22 mouse cellular contexts compared by ENCODE assay signal in genomic region chr2:36075210-36075609, GRCm38 (mm10). TPM values are rescaled to one million over a fixed set of nuclear protein-coding genes. Genes with fewer than 3 reads are reported as not detected.
DNase-seq lines count a peak whose midpoint lies in the region; ATAC-seq lines count a peak whose summit lies in the region.
"Had no signal": no experiment of that assay in that cellular context is flagged by ENCODE, and none has a peak within 500 bp of the region (broad histone marks: within the 10 kb centered on the region; RNA-seq: fewer than 3 reads in every experiment).

No protein-coding gene starts in this region.

- H3K27me3 ChIP-seq in liver, embryonic 12.5 days (replicated peaks) = peaks cover 16% of the 10 kb centered on the region; the same call in 1 of the 2 replicates
- H3K27me3 ChIP-seq: Patski had no signal

- H3K27ac ChIP-seq in liver, embryonic 12.5 days = no peak overlapping the region

- no peak overlapping the region for H3K4me2 ChIP-seq in liver, embryonic 12.5 days

- WGBS in liver, embryonic 12.5 days (ENCODE audit: insufficient replicate concordance) = 59% methylated on average over 5 of the region's 5 CpGs

- H3K9ac ChIP-seq in liver, embryonic 12.5 days = no peak overlapping the region

- H3K4me3 ChIP-seq in liver, embryonic 12.5 days = no peak overlapping the region

- no peaks in the 10 kb centered on the region for H3K4me1 ChIP-seq in liver, embryonic 12.5 days

- 0 out of 2 replicates have a peak, but pooled peaks have one; percentile 58 for ATAC-seq in common myeloid progenitor, adult 5-6 weeks (replicated peaks; ENCODE audit: low read depth, poor library complexity, severe bottlenecking)
- peak; percentile 50; the same call in 1 of the 2 replicates for ATAC-seq in granulocyte monocyte progenitor cell, adult 5-6 weeks (replicated peaks; ENCODE audit: poor library complexity, severe bottlenecking)
- ATAC-seq in megakaryocyte progenitor cell, adult 5-6 weeks (replicated peaks; ENCODE audit: poor library complexity) = 0 out of 2 replicates have a peak, but pooled peaks have one; percentile 52
- ATAC-seq in liver, embryonic 12.5 days = no peak
- ATAC-seq: activated CD4-positive, CD25-positive, alpha-beta regulatory T cell, adult 4 months; CD4-positive, CD25-positive, alpha-beta regulatory T cell, adult 4 months; Patski had no signal

- no peaks in the 10 kb centered on the region for H3K36me3 ChIP-seq in liver, embryonic 12.5 days
- H3K36me3 ChIP-seq: G1E had no signal

- no peaks in the 10 kb centered on the region for H3K9me3 ChIP-seq in liver, embryonic 12.5 days (replicated peaks)
- H3K9me3 ChIP-seq: G1E had no signal

- DNase-seq in ovary, postnatal 14 days (ENCODE audit: low spot score) = no peak
- DNase-seq in neural tube, embryonic 10.5 days (ENCODE audit: extremely low spot score, low spot score) = no peak
- DNase-seq: adrenal gland, adult 2 months; adrenal gland, adult 8-10 months; adrenal gland, postnatal 10 days; adrenal gland, postnatal 14 days; adrenal gland, postnatal 25 days; adrenal gland, postnatal 36 days; B cell, adult 2 months; cerebellum, adult 11 months; cerebellum, adult 11-12 months; cerebellum, adult 18-20 months had no signal

RNA-seq across cellular contexts. Expression of gene Morn5, which starts 26.0 kb away (rescaled TPM):
- total RNA-seq in common myeloid progenitor, adult 5-6 weeks (2017) = not detected in 2 replicates
- total RNA-seq in granulocyte monocyte progenitor cell, adult 5-6 weeks (2014; fragmentation: Nextera tagmentation) = not detected in 2 replicates
- total RNA-seq in granulocyte monocyte progenitor cell, adult 5-6 weeks (2017) = 1.5 TPM in 1 of 2 replicates, not detected in the other
- not detected in 2 replicates for total RNA-seq in megakaryocyte progenitor cell, adult 5-6 weeks (2015)
- not detected in 2 replicates for total RNA-seq in megakaryocyte progenitor cell, adult 5-6 weeks (2017)
- polyA plus RNA-seq in liver, embryonic 12.5 days (2016; fragmentation: Nextera tagmentation; extraction: Ambion mirVana) = 0.18 TPM in 1 of 2 replicates, not detected in the other
- total RNA-seq: adrenal gland, adult 2 months; adrenal gland, postnatal 10 days; adrenal gland, postnatal 14 days; adrenal gland, postnatal 25 days; adrenal gland, postnatal 4 days; ES-E14 had no signal
- polyA plus RNA-seq: activated CD4-positive, CD25-positive, alpha-beta regulatory T cell, adult 4 months; adrenal gland, adult 2 months; CD4-positive, CD25-positive, alpha-beta regulatory T cell, adult 4 months; G1E had no signal

RNA-seq across cellular contexts. Expression of gene Ndufa8, which starts 26.0 kb away (rescaled TPM):
- 50.7 and 59.9 TPM in 2 replicates for total RNA-seq in common myeloid progenitor, adult 5-6 weeks (2017)
- 105 and 132 TPM in 2 replicates for total RNA-seq in granulocyte monocyte progenitor cell, adult 5-6 weeks (2014; fragmentation: Nextera tagmentation)
- 38.0 and 58.6 TPM in 2 replicates for total RNA-seq in granulocyte monocyte progenitor cell, adult 5-6 weeks (2017)
- 85.0 and 100 TPM in 2 replicates for total RNA-seq in megakaryocyte progenitor cell, adult 5-6 weeks (2015)
- 42.4 and 53.3 TPM in 2 replicates for total RNA-seq in megakaryocyte progenitor cell, adult 5-6 weeks (2017)
- 155 and 162 TPM in 2 replicates for polyA plus RNA-seq in liver, embryonic 12.5 days (2016; fragmentation: Nextera tagmentation; extraction: Ambion mirVana)

RNA-seq across cellular contexts. Expression of gene Lhx6, which starts 30.0 kb away (rescaled TPM):
- total RNA-seq in common myeloid progenitor, adult 5-6 weeks (2017) = not detected in 2 replicates
- total RNA-seq in granulocyte monocyte progenitor cell, adult 5-6 weeks (2014; fragmentation: Nextera tagmentation) = not detected in 2 replicates
- total RNA-seq in granulocyte monocyte progenitor cell, adult 5-6 weeks (2017) = not detected in 2 replicates
- total RNA-seq in megakaryocyte progenitor cell, adult 5-6 weeks (2015) = not detected in 2 replicates
- total RNA-seq in megakaryocyte progenitor cell, adult 5-6 weeks (2017) = not detected in 2 replicates
- 0.29 and 0.39 TPM in 2 replicates for polyA plus RNA-seq in liver, embryonic 12.5 days (2016; fragmentation: Nextera tagmentation; extraction: Ambion mirVana)
- polyA plus RNA-seq: activated CD4-positive, CD25-positive, alpha-beta regulatory T cell, adult 4 months; CD4-positive, CD25-positive, alpha-beta regulatory T cell, adult 4 months; G1E had no signal
